Mouse (Mus musculus) C2C12 (cell line): Measurements from ENCODE around the gene Cdk19.

Experiments
- CEBPB ChIP-seq: IDR thresholded peaks from one replicate; pipeline ENCODE4 v1.6.1; 2011; ENCODE audit warnings: low read depth, mild to moderate bottlenecking, control low read depth, moderate library complexity
- CTCF ChIP-seq: IDR thresholded peaks from one replicate; pipeline ENCODE4 v1.5.1; 2011; ENCODE audit not compliant: control insufficient read depth, insufficient read depth, insufficient read length
- MAX ChIP-seq: IDR thresholded peaks from one replicate; pipeline ENCODE4 v1.6.1; 2011; ENCODE audit warnings: mild to moderate bottlenecking, control low read depth
- MYOG ChIP-seq: IDR thresholded peaks from one replicate; pipeline ENCODE4 v1.6.1; 2011; ENCODE audit not compliant: control insufficient read depth, insufficient read length; ENCODE audit errors: extremely low read depth

- TF ChIP-seq CTCF: no peak
- no peak for TF ChIP-seq CEBPB
- no peak for TF ChIP-seq MYOG
- TF ChIP-seq MAX: no peak
These were observed 142.2 kb downstream of the Cdk19 start for GRCm38 (mm10) chr10:40481534-40481933.
